Mouse (Mus musculus) cerebellum, postnatal 4 days (tissue): ENCODE measurements around the gene Esrra.
A peak's percentile ranks its signal among the peaks of the same experiment; 100 is the strongest.

Experiments used
- DNase-seq, 2 experiments: peaks; one replicate each; pipeline ENCODE4 v3.0.0; 2022; ENCODE audit warnings: low spot score in 2 of 2, mixed read lengths in 1 of 2

The Esrra gene

GRCm38 (mm10) chr19:6921647-6922567 lies at the start of gene Esrra:
Esrra (minus strand) TSS chr19:6921813.
- peak; percentile 97 to 98 for DNase-seq

- DNase-seq, result no peak
These were observed 49.0 kb upstream of the Esrra start for GRCm38 (mm10) chr19:6970460-6971085.

- DNase-seq, result peak in 1 of 2 experiments; percentile 63
These were observed 48.2 kb upstream of the Esrra start for GRCm38 (mm10) chr19:6969665-6970381.

DNA sequence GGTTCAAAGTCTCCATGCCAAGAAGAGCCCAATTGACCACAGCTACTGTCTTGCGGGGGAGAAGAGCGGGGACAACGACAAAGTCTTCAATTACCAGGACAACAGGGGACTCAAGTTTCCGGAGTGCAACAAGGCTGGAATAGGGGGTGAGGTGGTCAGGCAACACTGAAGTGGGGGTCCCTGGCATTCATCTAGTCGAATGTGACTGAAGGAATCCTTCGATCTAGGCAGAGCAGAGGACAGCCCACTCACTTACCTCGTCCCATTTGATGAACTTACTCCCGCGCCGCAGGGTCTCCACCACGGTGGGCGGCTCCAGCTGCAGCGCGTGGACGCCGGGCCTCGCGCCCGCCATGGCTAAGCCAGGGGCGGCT lies 47.7 kb upstream of the Esrra start:
- no peak for DNase-seq

DNA sequence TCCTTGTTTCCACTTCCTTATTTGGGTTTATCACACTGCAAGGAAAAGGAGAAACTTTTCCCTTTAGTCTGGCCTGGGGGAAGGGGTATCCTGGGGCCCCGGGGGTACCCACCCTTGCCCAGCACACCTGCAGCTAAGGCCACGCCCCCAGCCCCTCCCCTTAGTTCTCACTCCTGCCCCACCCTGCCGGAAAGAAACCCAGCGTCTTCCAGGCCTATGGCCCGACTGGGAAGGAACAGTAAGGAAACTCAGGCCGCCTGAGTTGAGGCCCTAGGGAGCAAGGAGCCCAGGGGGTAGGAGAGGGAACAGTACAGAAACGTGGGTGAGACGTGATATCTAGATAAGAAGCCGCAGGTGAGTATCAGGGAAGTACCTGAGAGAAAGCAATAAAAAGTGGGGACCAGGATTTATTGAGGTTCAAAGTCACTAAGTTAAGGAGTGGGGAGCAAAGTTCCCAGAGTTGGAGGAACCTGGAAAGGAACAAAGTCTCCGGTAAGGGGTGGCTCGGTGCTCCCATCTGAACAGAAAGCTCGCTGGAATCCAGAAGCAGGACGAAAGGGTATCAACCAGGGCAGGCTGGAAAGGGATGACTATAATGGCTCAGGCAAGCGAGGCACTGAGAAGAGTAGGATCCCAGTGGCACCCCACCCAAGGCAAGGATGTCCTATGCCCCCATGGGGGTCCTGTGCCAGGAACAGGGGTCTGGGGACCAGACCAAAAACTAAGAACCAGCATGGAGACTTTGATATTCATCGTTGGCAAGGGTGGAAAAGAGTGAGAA lies 47.1 kb upstream of the Esrra start:
- no peak for DNase-seq

- DNase-seq, result no peak
These were observed 34.8 kb upstream of the Esrra start for GRCm38 (mm10) chr19:6956461-6956860.

GRCm38 (mm10) chr19:6955424-6955823 lies 33.8 kb upstream of the Esrra start:
- DNase-seq, result no peak

- no peak for DNase-seq
These were observed 32.4 kb upstream of the Esrra start for GRCm38 (mm10) chr19:6954046-6954445.

DNA sequence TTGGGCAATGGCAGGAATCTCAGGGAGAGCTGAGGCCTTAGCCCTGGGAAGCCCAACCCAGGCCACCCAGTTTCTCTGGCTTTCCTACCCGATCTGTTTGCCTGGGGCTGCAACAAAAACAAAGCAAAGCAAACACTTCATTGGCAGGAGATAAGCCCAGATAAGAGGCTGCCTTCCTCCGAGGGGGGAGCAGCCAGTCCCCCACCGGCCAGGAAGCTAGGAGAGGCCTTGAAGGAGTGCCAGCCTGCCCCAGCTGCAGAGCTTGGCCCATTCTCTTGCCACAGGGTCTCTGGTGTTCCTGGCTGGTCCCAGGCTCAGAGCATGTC lies 31.1 kb upstream of the Esrra start:
- DNase-seq, result no peak

DNA sequence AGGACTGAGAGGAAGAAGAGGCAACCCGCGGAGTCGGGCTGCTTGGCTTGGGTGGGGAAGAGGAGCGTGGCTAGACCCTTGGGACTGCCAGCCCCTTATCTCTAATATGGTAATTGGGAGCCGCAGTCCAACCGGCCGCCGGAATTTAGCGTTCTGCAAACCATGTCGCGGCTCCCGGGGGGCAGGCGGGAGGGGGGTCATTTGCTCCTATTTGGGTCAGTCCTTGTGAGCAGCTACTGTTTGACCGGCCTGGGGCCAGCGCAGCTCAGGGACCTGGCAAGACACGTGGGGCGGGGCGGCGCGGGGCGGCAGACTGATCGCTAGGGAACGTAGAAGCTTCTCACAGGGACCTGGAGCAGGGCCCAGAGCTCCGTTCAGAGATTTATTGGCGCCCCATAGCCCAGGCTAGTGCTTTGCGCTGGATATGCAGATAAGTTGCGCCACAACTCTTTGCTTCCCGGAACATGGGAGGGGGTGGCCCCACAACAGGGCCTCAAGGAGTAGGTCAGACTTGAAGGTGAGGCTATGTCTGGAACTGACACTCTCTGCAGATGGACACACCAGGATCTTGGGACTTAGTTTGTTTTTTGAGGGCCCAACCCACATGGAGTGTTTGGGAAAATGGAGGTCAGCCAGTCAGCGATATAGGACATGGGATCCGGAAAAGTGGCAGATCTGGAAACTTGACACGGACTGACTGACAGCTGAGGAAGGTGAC lies 30.5 kb upstream of the Esrra start:
- peak in 1 of 2 experiments; percentile 60 for DNase-seq

DNA sequence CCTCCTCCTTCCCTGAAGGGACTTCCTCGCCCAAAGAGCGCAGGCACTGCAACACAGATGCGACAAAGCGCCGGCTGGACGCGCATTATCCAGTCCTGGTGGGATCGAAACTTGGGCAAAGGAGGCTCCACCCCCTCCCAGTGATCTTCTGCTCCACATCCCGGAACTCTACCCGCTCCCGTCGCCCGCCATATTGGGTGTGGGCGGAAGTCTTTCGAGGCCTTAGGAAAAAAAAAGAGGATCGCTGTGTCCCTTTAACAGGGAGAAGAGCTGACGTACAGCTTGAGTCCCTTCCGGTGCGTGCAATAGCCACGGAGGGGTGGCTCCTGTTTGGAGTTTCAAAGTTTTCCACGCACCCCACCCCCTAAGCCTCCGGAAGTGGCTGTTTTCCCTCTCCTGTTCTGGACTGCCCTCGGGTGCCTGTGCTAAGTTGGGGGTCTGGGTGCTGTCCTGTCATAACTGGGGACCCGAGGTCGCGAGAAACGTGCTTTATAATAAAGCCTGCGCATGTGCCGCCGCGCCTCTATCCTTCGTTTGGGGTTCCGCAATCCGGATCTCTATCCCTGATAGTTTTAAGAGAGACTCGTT lies 29.9 kb upstream of the Esrra start:
- DNase-seq, result peak; percentile 68 to 84

- peak in 1 of 2 experiments; percentile 49 for DNase-seq
These were observed 29.1 kb upstream of the Esrra start for GRCm38 (mm10) chr19:6950613-6951153.

DNA sequence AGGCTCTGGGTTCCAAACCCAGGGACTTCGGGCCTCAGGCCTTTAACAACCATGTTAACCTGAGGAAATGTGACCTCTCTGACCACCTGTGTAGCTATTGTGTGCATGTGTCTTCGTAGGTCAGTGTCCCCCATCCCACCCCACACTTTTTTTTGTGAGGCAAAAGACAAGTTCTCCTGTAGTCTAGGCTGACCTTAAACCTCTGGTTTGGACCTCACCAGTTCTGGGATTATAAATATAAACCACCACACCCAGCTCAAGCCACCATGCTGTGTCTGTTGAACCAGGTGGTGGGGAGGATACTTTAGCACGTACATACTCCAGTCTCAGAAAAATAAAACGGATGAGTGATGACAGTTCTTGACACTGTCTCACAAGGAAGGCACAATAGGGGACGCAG lies 28.3 kb upstream of the Esrra start:
- no peak for DNase-seq

- DNase-seq, result no peak
These were observed 27.9 kb upstream of the Esrra start for GRCm38 (mm10) chr19:6949532-6949931.

GRCm38 (mm10) chr19:6948186-6948585 lies 26.6 kb upstream of the Esrra start:
- DNase-seq, result no peak

DNA sequence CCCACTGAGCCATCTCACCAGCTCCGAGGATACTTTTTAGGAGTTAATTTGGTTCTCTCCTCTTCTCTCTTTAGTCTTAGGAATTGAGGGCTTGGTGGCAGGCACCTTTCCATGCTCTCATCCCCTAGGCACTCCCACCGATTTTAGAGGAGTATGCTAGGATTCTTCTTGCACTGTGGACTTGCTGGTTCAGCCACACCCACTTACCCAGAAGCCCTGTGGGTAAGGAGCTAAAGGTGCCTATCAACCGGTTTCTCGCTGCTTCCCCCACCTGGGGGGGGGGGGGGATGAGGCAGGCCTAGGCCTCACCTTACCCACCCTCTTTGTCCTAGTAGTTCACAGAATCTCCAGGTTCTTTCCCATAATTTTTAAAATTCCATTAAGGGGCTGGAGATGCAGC lies 26.1 kb upstream of the Esrra start:
- no peak for DNase-seq

- DNase-seq, result no peak
These were observed 22.1 kb upstream of the Esrra start for GRCm38 (mm10) chr19:6943709-6944108.

DNA sequence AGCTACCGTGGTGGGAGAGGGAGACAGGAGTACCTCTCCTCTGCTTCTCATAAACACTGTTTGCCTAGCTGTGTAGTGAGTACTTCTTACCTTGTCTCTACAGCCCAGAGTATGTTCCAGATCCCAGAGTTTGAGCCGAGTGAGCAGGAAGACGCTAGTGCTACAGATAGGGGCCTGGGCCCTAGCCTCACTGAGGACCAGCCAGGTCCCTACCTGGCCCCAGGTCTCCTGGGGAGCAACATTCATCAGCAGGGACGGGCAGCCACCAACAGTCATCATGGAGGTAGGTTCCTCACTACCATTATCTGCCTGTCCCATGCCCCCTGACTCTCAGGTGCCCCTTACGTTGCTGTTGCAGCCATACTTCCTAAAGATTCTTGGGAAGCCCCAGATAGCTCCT lies 21.2 kb upstream of the Esrra start:
- no peak for DNase-seq

- peak; percentile 75 to 87 for DNase-seq
These were observed 20.7 kb upstream of the Esrra start, which contains the start of gene Gpr137 for GRCm38 (mm10) chr19:6942249-6942691. Gpr137 (minus strand) TSS chr19:6942480.
